Mouse (Mus musculus): ENCODE data around the gene Prss53.
A peak's percentile ranks its signal among the peaks of the same experiment; 100 is the strongest.

- no peak for TF ChIP-seq CTCF (IDR thresholded peaks at IDR 0.05)
- peak; percentile 59 for TF ChIP-seq EP300 (IDR thresholded peaks at IDR 0.05)
Observed at GRCm38 (mm10) chr7:127931351-127932135, 40.8 kb upstream of the Prss53 start.
